Mouse (Mus musculus) retina, embryonic 14.5 days (tissue): ENCODE measurements around the gene Rras2.

Source experiments
- DNase-seq: peaks from one replicate; pipeline ENCODE4 v3.0.0-alpha.2; 2015; ENCODE audit warnings: low spot score

Gene Rras2

GRCm38 (mm10) chr7:114117444-114117905 is at the start of gene Rras2:
Gene Rras2, minus strand, starts transcription at chr7:114117781.
- DNase-seq, result peak; percentile 96

- DNase-seq, result no peak
Observed at GRCm38 (mm10) chr7:114162975-114163374, 45.4 kb upstream of the Rras2 start.

DNA sequence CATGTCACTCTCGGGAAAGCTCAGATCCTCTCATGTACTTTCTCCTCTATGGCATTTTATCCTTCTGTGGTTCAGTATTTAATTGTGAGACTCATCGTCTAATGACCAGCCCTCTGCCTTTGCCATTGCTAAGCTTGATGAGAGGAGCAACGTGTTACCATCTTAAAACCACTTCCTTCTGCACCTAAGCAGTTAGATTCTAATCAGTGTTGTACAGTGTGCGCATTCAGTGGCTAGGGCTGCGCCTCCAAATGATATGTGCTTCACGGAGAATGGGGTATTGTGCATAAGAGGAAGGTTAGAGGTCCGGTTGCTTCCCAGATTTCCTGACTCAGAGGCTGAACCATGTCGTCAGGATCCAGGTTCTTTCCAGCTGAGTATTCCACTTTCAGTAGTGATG is 43.5 kb upstream of the Rras2 start:
- no peak for DNase-seq

DNA sequence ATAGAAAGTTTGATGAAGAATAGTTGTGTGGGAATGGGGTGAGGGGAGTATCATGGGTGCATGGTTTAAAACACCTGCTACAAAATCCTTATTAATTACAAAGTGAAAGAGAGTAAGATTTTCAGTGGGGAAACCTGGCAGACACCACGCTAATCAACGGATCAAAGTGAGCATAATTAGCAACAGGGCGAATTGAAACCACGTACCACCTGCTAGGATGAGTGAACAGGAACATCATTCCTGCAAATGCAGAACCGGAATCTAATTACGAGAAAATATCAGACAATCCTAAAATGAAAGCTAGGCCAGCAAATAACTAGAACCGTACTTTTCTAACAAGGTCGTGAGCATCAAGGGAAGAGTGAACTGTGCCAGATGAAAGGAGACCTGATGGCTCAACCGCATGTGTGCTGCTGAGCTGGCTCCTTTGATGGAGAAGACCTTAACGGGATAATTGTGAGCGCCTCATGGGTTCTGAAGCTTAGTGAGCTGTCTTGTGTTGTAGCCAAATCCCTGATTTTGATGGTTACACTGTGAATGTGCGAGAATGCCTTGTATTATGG is 40.2 kb upstream of the Rras2 start:
- no peak for DNase-seq

- DNase-seq, result no peak
Observed at GRCm38 (mm10) chr7:114156364-114156763, 38.8 kb upstream of the Rras2 start.

- DNase-seq, result no peak
Observed at GRCm38 (mm10) chr7:114155053-114155865, 37.7 kb upstream of the Rras2 start.

DNA sequence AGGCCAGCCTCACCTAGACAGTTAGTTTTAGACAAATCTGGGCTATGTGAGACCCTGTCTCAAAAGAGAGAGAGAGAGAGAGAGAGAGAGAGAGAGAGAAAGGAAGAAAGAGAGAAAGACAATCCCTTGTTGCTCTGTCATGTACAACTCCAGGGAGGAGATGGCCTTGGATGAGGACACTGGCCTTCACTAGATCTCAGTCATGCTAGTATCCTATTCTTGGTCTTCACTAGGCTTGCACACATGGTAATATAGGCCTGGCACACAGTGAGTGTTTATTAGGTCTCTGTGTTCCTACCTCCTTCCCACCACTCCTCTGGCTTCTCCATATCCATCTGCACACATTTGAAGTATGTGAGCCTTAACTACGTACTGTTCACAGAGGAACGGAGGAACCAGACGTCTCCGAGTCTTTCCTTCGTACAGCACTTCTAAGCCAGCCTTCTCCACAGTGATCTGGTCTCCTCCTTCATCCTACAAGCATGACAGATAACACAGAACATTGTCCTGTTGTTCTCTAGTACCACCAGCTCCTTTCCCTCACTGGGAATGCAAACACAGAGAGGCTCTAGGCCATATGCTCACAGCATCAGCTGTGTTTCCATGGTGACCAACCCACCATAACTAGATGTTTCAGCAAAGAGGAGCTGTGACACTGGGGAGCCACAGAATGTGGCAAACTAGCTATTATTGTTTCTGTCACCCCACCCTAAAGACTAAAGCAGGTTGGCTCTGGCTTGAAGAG is 33.6 kb upstream of the Rras2 start:
- no peak for DNase-seq

DNA sequence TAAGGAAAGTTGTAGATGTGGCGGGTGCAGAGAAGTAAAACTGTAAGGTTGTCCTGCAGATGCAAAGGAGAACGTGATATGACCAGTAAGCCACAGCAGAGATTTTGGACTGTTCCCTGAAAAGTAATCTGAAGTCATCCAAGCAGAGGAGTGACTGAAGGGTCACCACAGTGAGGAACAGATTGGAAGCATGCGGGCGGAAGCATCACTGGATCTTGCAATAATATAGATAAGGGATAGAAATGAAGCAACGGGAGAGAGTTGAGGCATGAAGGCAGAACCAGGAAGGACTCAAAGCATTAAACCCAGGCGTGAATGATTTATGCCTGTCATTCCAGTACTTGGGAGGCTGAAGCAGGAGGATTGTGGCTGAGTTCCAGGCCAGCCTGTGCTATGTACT is 32.0 kb upstream of the Rras2 start:
- DNase-seq, result no peak

- no peak for DNase-seq
Observed at GRCm38 (mm10) chr7:114149135-114149534, 31.6 kb upstream of the Rras2 start.

- DNase-seq, result no peak
Observed at GRCm38 (mm10) chr7:114145841-114146240, 28.3 kb upstream of the Rras2 start.

GRCm38 (mm10) chr7:114142151-114142798 is 24.7 kb upstream of the Rras2 start:
- no peak for DNase-seq

GRCm38 (mm10) chr7:114140026-114140425 is 22.4 kb upstream of the Rras2 start:
- DNase-seq, result no peak

- DNase-seq, result no peak
Observed at GRCm38 (mm10) chr7:114139400-114139799, 21.8 kb upstream of the Rras2 start.

GRCm38 (mm10) chr7:114138261-114138660 is 20.7 kb upstream of the Rras2 start:
- no peak for DNase-seq

DNA sequence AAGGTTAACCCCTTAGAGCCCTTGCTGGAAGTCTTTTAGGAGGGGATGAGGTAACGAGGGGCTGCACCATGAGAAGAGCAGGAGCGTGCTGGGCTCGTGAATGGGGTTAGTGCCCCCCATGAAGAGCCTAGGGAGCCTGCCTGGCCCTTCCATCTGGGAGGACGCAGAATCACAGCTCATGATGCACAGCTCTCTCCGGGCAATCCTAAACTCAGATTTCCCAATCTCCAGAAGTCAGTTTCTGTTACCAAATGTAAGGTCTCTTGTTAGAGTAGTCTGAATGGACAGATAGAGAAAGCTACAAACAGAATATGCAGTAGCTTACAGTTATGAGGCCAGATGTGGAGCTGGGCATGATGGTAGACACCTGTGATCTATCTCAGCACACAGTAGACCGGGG is 17.6 kb upstream of the Rras2 start:
- DNase-seq, result no peak

GRCm38 (mm10) chr7:114133957-114134356 is 16.4 kb upstream of the Rras2 start:
- DNase-seq, result no peak

DNA sequence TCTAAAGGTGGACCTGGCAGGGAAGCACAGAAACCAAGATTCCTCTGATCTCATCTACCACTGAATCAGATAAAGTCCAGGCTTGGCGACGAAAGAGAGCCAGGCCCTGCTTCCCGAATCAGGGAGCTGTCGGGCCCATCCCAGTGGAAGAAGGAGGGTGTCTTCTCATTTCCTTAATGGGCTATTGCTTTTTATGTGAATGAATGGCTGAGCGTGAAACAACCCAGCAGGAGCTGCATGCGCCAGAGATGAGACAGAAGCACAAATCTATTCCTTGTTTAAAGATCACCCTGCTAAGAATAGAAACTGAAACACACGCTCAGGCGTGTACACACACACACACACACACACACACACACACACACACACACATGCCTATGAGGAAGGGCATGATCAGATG is 14.7 kb upstream of the Rras2 start:
- no peak for DNase-seq

DNA sequence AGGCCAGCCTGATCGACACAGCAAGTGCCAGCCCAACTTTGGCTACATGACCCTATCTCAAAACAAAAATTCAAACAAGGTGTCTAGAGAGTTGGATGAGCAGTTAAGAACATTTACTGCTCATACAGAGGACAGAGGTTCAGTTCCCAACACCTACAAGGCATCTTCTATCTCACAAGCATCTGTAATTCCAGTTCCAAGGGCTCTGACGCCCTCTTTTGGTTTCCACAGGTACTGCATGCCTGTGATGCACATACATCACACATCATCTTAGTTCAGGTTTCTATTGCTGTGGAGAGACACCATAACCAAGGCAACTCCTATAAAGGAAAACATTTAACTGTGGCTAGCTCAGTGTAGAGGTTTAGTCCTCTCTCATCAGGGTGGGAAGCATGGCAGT is 11.7 kb upstream of the Rras2 start:
- DNase-seq, result no peak

DNA sequence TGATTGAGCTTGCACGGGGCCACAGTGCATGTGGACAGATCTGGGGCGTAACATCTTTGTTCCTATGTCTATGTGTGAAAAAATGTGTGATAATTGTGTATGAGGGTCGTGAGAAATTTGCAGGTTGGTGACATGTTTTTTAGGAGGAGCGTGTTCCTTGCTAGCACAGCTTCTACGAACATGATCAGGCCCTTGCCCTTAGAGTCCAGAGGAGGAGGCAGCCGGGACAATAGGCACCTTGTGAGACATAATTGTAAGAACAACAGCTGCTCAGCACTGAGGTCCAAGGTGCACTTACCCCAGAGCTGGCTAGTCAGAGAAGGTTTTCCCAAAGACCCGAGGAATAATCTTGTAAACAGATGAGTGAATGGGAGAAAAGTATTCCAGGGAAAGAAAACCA is 599 bp upstream of the Rras2 start:
- DNase-seq, result no peak

DNA sequence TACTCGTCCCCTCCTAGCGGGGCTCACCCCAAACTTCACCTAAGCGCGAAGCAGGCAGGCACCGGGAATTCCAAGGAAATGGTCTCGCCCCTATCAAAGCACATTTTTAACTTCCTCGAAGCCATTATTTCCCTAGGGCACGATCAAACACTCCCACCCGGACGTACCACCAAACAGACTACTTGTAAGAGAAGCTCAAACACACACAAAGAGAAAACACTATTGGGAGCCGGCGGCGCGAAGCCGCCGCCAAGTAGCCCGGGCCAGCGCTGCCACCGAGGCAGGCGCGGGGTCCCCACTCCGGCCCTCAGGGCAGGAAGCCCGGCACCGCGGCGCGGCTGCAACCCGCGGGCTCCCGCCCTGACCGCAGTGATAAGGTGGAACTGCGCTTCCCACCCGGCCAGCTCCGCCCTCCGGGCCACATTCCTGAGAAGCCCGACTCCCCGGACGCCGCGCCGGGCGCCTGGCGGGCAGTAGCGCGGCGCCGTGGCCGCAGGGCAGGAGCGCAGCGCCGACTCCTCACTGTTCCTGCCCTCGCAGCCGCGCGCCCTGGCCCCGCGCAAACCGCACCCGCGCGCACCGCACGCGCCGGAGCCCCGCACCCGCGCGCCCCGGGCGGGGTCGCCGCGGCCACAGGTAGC is 750 bp downstream of the Rras2 start:
- peak; percentile 78 for DNase-seq

DNA sequence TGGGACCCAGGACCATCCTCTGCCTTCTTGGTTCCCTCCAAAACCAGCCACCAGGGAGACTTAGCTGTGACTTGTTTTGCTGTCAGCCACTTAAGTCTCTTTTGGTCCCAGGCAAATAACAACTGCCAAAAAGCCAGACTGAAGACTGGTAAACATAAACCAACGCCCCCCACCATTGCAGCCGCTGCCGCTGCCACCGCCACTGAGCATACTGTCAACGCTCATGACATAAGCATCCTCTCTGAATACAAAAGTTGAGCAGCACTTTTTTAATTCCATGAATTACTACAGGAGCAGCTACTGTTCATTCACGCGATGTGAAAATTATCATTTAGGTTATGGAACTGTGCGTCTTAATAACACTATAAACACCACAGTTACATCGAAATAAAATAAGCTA is 1.6 kb downstream of the Rras2 start:
- DNase-seq, result peak; percentile 5

- DNase-seq, result no peak
Observed at GRCm38 (mm10) chr7:114114976-114115375, 2.6 kb downstream of the Rras2 start.
